Mouse (Mus musculus): Measurements from ENCODE around the gene Ubxn2a.

DNA sequence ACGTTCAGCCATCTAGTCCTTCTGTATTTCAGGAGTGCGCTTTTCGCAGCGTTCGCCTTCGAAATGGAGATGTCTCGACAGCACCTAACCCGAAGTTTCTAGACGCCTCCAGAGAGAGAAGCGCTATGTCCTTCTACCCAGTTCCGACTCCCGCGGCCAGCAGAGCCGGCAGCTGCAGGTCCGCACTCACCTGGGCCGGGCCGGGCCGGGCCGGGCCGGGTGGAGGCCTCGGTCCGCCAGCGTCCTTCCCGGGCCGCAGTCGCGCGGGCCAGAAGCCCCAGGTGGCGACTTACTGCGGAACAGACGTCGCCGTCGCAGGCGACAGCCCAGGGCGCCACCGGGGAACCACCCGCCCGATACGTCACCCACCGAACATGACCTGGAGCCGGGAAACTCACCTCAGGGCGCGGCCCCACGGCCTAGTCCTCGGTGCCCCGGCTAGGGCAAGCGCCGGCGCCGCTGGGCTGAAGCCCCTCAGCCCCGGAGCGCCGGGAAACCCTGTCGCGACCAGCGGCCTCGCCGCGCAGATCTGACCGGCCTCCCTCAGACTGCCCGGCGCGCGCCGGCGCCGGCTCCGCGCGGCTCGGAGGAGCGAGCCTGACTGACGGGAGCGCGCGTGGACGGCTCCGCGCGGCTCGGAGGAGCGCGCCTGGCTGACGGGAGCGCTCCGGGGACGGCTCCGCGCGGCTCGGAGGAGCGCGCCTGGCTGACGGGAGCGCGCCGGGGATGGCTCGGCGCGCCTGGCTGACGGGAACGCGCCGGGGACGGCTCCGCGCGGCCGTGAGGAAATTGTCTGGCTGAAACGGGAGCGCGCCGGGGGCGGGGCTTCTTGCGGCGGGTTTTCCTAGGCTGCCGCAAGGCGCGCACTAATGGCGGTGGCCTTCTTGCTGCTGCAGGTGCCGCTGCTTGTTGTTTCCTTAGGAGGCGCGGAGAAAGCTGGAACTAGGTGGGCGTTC is at the start of gene Ubxn2a:
- peak; percentile 34; the same call in 1 of the 2 replicates for TF ChIP-seq CTCF (IDR thresholded peaks at IDR 0.05; ENCODE audit: low read depth)
- no peak for TF ChIP-seq EP300 (IDR thresholded peaks at IDR 0.05; ENCODE audit: low read depth)
